ENCODE assay signal across 8 mouse cellular contexts in the genomic region with DNA sequence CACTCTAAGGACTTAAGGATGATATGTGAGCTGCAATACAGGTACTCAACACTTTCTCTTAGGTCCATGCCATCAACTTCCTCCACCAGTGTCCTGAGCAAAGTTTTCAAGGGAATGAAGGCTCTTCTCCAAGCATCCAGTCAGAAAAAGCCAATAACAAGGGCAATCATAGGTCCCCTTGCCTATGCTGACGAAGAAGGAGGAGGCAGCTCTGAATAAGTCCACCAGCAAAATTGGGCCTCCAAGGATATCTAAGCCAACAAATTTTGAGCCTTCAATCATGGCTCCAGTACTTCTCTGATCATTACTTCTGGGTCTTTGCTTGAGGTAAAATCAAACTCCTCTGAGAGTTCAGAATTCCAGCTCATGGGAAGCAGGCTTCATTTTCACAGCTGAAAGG.
DNase-seq lines count a peak whose midpoint lies in the region.
"Not testable (repeated sequence)": the region's sequence is repeated elsewhere in the genome, so short reads cannot be mapped to it uniquely, and the experiment has no call there.

No protein-coding gene starts in this region.

- peak; percentile 8 for DNase-seq in T-cell, adult 2 months (ENCODE audit: low spot score)
- DNase-seq in cerebellum, adult 9-11 months, result peak; percentile 40
- DNase-seq in gastrocnemius, postnatal 14 days, result peak; percentile 1
- DNase-seq in kidney, adult 18-20 months, result peak; percentile 7
- DNase-seq in layer of hippocampus, postnatal 25 days (ENCODE audit: extremely low spot score in 1 of 2, low spot score in 1 of 2), result peak; percentile 37 to 69
- peak; percentile 9 for DNase-seq in lung, postnatal 25 days (ENCODE audit: low spot score)
- DNase-seq in right cerebral cortex, postnatal 36 days (ENCODE audit: low spot score in 2 of 2), result peak; percentile 50 to 59
- DNase-seq in thymus, postnatal 36 days, result peak; percentile 1 to 2

- intact Hi-C loops in gastrocnemius, postnatal 14 days (cut with DNase I; ENCODE audit: low total_unique reads), result not testable (repeated sequence)

Comparison
In these comparisons a context has a peak if more than half of its experiments do, and no peak if none do; other contexts are left out.
1. Peak in every context shown above with its lines: DNase-seq.
2. DNase-seq: peak in every context shown above with its lines; median percentile 54 in right cerebral cortex, postnatal 36 days; 53 in layer of hippocampus, postnatal 25 days; 40 in cerebellum, adult 9-11 months; 9 in lung, postnatal 25 days; 8 in T-cell, adult 2 months; 7 in kidney, adult 18-20 months; 2 in thymus, postnatal 36 days; 1 in gastrocnemius, postnatal 14 days.